Mouse (Mus musculus) mature B cell (primary cell): ENCODE data around the gene Pcca.

Experiments used
- in situ Hi-C: fragments of 300-500 bp; cut with MboI; formaldehyde crosslinking; loops from 2 replicates; pipeline ENCODE4 v1.14.3; 2019

Pcca gene

GRCm38 (mm10) chr14:122642432-122642831, 108.3 kb downstream of the Pcca start:
- in situ Hi-C loops, result no loop called here

- in situ Hi-C loops, result no loop called here
Measured at GRCm38 (mm10) chr14:122648214-122648613, 114.1 kb downstream of the Pcca start.

- in situ Hi-C loops, result no loop called here
Measured at GRCm38 (mm10) chr14:122649336-122649950, 115.3 kb downstream of the Pcca start.

GRCm38 (mm10) chr14:122651681-122652080, 117.6 kb downstream of the Pcca start:
- in situ Hi-C loops, result no loop called here

GRCm38 (mm10) chr14:122675661-122676060, 141.5 kb downstream of the Pcca start:
- in situ Hi-C loops, result no loop called here

GRCm38 (mm10) chr14:122683645-122684044, 149.5 kb downstream of the Pcca start:
- in situ Hi-C loops, result no loop called here

- in situ Hi-C loops, result no loop called here
Measured at GRCm38 (mm10) chr14:122684250-122684649, 150.1 kb downstream of the Pcca start.

- in situ Hi-C loops, result no loop called here
Measured at GRCm38 (mm10) chr14:122684811-122685210, 150.7 kb downstream of the Pcca start.

GRCm38 (mm10) chr14:122687398-122687797, 153.3 kb downstream of the Pcca start:
- in situ Hi-C loops, result no loop called here

GRCm38 (mm10) chr14:122688378-122688777, 154.3 kb downstream of the Pcca start:
- in situ Hi-C loops, result no loop called here

- in situ Hi-C loops, result no loop called here
Measured at GRCm38 (mm10) chr14:122689136-122689815, 155.2 kb downstream of the Pcca start.

- in situ Hi-C loops, result no loop called here
Measured at GRCm38 (mm10) chr14:122691555-122691954, 157.4 kb downstream of the Pcca start.

- in situ Hi-C loops, result no loop called here
Measured at GRCm38 (mm10) chr14:122700333-122700732, 166.2 kb downstream of the Pcca start.

GRCm38 (mm10) chr14:122713793-122714192, 179.7 kb downstream of the Pcca start:
- in situ Hi-C loops, result no loop called here

GRCm38 (mm10) chr14:122714911-122715310, 180.8 kb downstream of the Pcca start:
- in situ Hi-C loops, result no loop called here

GRCm38 (mm10) chr14:122716057-122716456, 181.9 kb downstream of the Pcca start:
- in situ Hi-C loops, result no loop called here

- in situ Hi-C loops, result no loop called here
Measured at GRCm38 (mm10) chr14:122719496-122720080, 185.5 kb downstream of the Pcca start.

- in situ Hi-C loops, result no loop called here
Measured at GRCm38 (mm10) chr14:122720989-122721388, 186.9 kb downstream of the Pcca start.

- in situ Hi-C loops, result no loop called here
Measured at GRCm38 (mm10) chr14:122721750-122722149, 187.6 kb downstream of the Pcca start.

- in situ Hi-C loops, result no loop called here
Measured at GRCm38 (mm10) chr14:122726456-122726855, 192.3 kb downstream of the Pcca start.

- in situ Hi-C loops, result no loop called here
Measured at GRCm38 (mm10) chr14:122729431-122730073, 195.4 kb downstream of the Pcca start.

- in situ Hi-C loops, result no loop called here
Measured at GRCm38 (mm10) chr14:122730921-122731551, 196.9 kb downstream of the Pcca start.
